Mouse (Mus musculus) hematopoietic stem cell, adult 5-6 weeks (primary cell): Measurements from ENCODE around the gene Defb30. TPM values are rescaled to one million over a fixed set of nuclear protein-coding genes. Genes with fewer than 3 reads are reported as not detected.

ENCODE experiments used
- ATAC-seq, 2 experiments: fragments of 125-278 bp in 1 of 2; replicated peaks in 1 of 2; 2 replicates each; pipeline ENCODE4 v1.8.0; 2016 to 2017; ENCODE audit warnings: inconsistent platforms in 2 of 2, mild to moderate bottlenecking in 2 of 2, moderate number of reproducible peaks in 2 of 2, low read depth in 1 of 2, moderate TSS enrichment in 1 of 2; ENCODE audit not compliant: low FRiP score in 2 of 2, poor library complexity in 2 of 2, severe bottlenecking in 2 of 2, insufficient read depth in 1 of 2, low TSS enrichment in 1 of 2
- total RNA-seq: library from RNA; stranded (forward); fragments of 172-1452, 232-1000 nt; gene quantifications from 2 replicates; pipeline ENCODE4 v1.2.3, GENCODE M21; 2017

The Defb30 gene
- total RNA-seq, result not detected in 2 replicates

- ATAC-seq, result no peak
These were observed at the start of gene Defb30 for GRCm38 (mm10) chr14:63049910-63050370. Defb30 (minus strand) TSS chr14:63049960.

GRCm38 (mm10) chr14:63067708-63068107, 17.9 kb upstream of the Defb30 start:
- no peak for ATAC-seq

GRCm38 (mm10) chr14:63066630-63067310, 17.0 kb upstream of the Defb30 start:
- ATAC-seq, result peak; percentile 32 to 39; a peak in 1 of 4 replicates

- ATAC-seq, result no peak
These were observed 15.6 kb upstream of the Defb30 start for GRCm38 (mm10) chr14:63065391-63065790.

GRCm38 (mm10) chr14:63062184-63062583, 12.4 kb upstream of the Defb30 start:
- no peak for ATAC-seq

GRCm38 (mm10) chr14:63060361-63060760, 10.6 kb upstream of the Defb30 start:
- ATAC-seq, result no peak

- ATAC-seq, result no peak
These were observed 5.0 kb upstream of the Defb30 start for GRCm38 (mm10) chr14:63054729-63055128.

GRCm38 (mm10) chr14:63050769-63051168, 1.0 kb upstream of the Defb30 start:
- ATAC-seq, result peak; percentile 64 to 81

GRCm38 (mm10) chr14:63046691-63047090, 3.1 kb downstream of the Defb30 start, which contains the start of gene Defb42:
Defb42 (plus strand) TSS chr14:63046991.
- ATAC-seq, result no peak

GRCm38 (mm10) chr14:63020524-63021156, 29.1 kb downstream of the Defb30 start:
- no peak for ATAC-seq

- no peak for ATAC-seq
These were observed 35.1 kb downstream of the Defb30 start for GRCm38 (mm10) chr14:63014667-63015066.

- no peak for ATAC-seq
These were observed 36.7 kb downstream of the Defb30 start for GRCm38 (mm10) chr14:63013082-63013481.

- no peak for ATAC-seq
These were observed 38.3 kb downstream of the Defb30 start, which contains the start of gene Defb43 for GRCm38 (mm10) chr14:63011471-63011870. Defb43 (plus strand) TSS chr14:63011771.

- no peak for ATAC-seq
These were observed 47.2 kb downstream of the Defb30 start for GRCm38 (mm10) chr14:63002588-63002987.

- ATAC-seq, result peak; percentile 92 to 93
These were observed 50.8 kb downstream of the Defb30 start for GRCm38 (mm10) chr14:62998977-62999376.

- no peak for ATAC-seq
These were observed 52.0 kb downstream of the Defb30 start, which contains the start of gene Defb47 for GRCm38 (mm10) chr14:62997777-62998176. Defb47 (plus strand) TSS chr14:62998077.

- no peak for ATAC-seq
These were observed 57.8 kb downstream of the Defb30 start for GRCm38 (mm10) chr14:62991849-62992510.

GRCm38 (mm10) chr14:62991271-62991670, 58.5 kb downstream of the Defb30 start:
- no peak for ATAC-seq
